Mouse (Mus musculus) embryo, embryonic 11 days (tissue): Measurements from ENCODE around the gene Ap1g1.
A peak's percentile ranks its signal among the peaks of the same experiment; 100 is the strongest.
"Not testable (repeated sequence)": the region's sequence is repeated elsewhere in the genome, so short reads cannot be mapped to it uniquely, and the experiment has no call there.

Source experiments
- DNase-seq: peaks from one replicate; pipeline ENCODE4 v3.0.0-alpha.2; 2015

Ap1g1 gene

GRCm38 (mm10) chr8:109868003-109868679 is 89.8 kb downstream of the Ap1g1 start, which contains the start of gene Phlpp2:
TSS of gene Phlpp2 (plus strand) at chr8:109868542.
- DNase-seq = peak; percentile 97

- peak; percentile 72 for DNase-seq
Measured at GRCm38 (mm10) chr8:109868680-109869361, 90.5 kb downstream of the Ap1g1 start.

- no peak for DNase-seq
Measured at GRCm38 (mm10) chr8:109871056-109871455, 92.7 kb downstream of the Ap1g1 start.

GRCm38 (mm10) chr8:109873800-109874199 is 95.4 kb downstream of the Ap1g1 start:
- DNase-seq = not testable (repeated sequence)

GRCm38 (mm10) chr8:109880012-109880662 is 101.8 kb downstream of the Ap1g1 start:
- no peak for DNase-seq

GRCm38 (mm10) chr8:109885294-109885693 is 106.9 kb downstream of the Ap1g1 start:
- DNase-seq = no peak

GRCm38 (mm10) chr8:109889211-109889610 is 110.9 kb downstream of the Ap1g1 start:
- no peak for DNase-seq

GRCm38 (mm10) chr8:109890794-109891585 is 112.6 kb downstream of the Ap1g1 start:
- no peak for DNase-seq

GRCm38 (mm10) chr8:109894636-109895035 is 116.3 kb downstream of the Ap1g1 start:
- no peak for DNase-seq

GRCm38 (mm10) chr8:109895355-109895754 is 117.0 kb downstream of the Ap1g1 start:
- no peak for DNase-seq

GRCm38 (mm10) chr8:109902379-109902778 is 124.0 kb downstream of the Ap1g1 start:
- no peak for DNase-seq

- no peak for DNase-seq
Measured at GRCm38 (mm10) chr8:109903909-109904469, 125.6 kb downstream of the Ap1g1 start.

GRCm38 (mm10) chr8:109904928-109905668 is 126.7 kb downstream of the Ap1g1 start:
- no peak for DNase-seq

GRCm38 (mm10) chr8:109906907-109907306 is 128.6 kb downstream of the Ap1g1 start:
- DNase-seq = no peak

- DNase-seq = no peak
Measured at GRCm38 (mm10) chr8:109907376-109907775, 129.0 kb downstream of the Ap1g1 start.
